Mouse (Mus musculus): ENCODE results near the gene C1qb. TPM values are rescaled to one million over a fixed set of nuclear protein-coding genes. Genes with fewer than 3 reads are reported as not detected.

Gene C1qb
- total RNA-seq, 1 experiment from 2014 or later, result 0.25 TPM

- ATAC-seq (replicated peaks in 1 of 2; ENCODE audit: insufficient read depth in 1 of 2, low FRiP score in 2 of 2, low TSS enrichment in 1 of 2, low read depth in 1 of 2, poor library complexity in 2 of 2, severe bottlenecking in 2 of 2), result no peak
These were observed 22.5 kb downstream of the C1qb start for GRCm38 (mm10) chr4:136863517-136863916.

GRCm38 (mm10) chr4:136862411-136862810 is 23.6 kb downstream of the C1qb start:
- no peak for ATAC-seq (replicated peaks in 1 of 2; ENCODE audit: insufficient read depth in 1 of 2, low FRiP score in 2 of 2, low TSS enrichment in 1 of 2, low read depth in 1 of 2, poor library complexity in 2 of 2, severe bottlenecking in 2 of 2)

- no peak for ATAC-seq (replicated peaks in 1 of 2; ENCODE audit: insufficient read depth in 1 of 2, low FRiP score in 2 of 2, low TSS enrichment in 1 of 2, low read depth in 1 of 2, poor library complexity in 2 of 2, severe bottlenecking in 2 of 2)
These were observed 24.2 kb downstream of the C1qb start for GRCm38 (mm10) chr4:136861806-136862205.

- ATAC-seq (replicated peaks in 1 of 2; ENCODE audit: insufficient read depth in 1 of 2, low FRiP score in 2 of 2, low TSS enrichment in 1 of 2, low read depth in 1 of 2, poor library complexity in 2 of 2, severe bottlenecking in 2 of 2), result no peak
These were observed 26.0 kb downstream of the C1qb start for GRCm38 (mm10) chr4:136860022-136860421.

GRCm38 (mm10) chr4:136855081-136855480 is 30.9 kb downstream of the C1qb start:
- ATAC-seq (replicated peaks in 1 of 2; ENCODE audit: insufficient read depth in 1 of 2, low FRiP score in 2 of 2, low TSS enrichment in 1 of 2, low read depth in 1 of 2, poor library complexity in 2 of 2, severe bottlenecking in 2 of 2), result no peak

GRCm38 (mm10) chr4:136852989-136853388 is 33.0 kb downstream of the C1qb start:
- peak in 1 of 2 experiments; percentile 46; a peak in 1 of 4 replicates for ATAC-seq (replicated peaks in 1 of 2; ENCODE audit: insufficient read depth in 1 of 2, low FRiP score in 2 of 2, low TSS enrichment in 1 of 2, low read depth in 1 of 2, poor library complexity in 2 of 2, severe bottlenecking in 2 of 2)

GRCm38 (mm10) chr4:136852119-136852518 is 33.9 kb downstream of the C1qb start:
- ATAC-seq (replicated peaks in 1 of 2; ENCODE audit: insufficient read depth in 1 of 2, low FRiP score in 2 of 2, low TSS enrichment in 1 of 2, low read depth in 1 of 2, poor library complexity in 2 of 2, severe bottlenecking in 2 of 2), result no peak

- ATAC-seq (replicated peaks in 1 of 2; ENCODE audit: insufficient read depth in 1 of 2, low FRiP score in 2 of 2, low TSS enrichment in 1 of 2, low read depth in 1 of 2, poor library complexity in 2 of 2, severe bottlenecking in 2 of 2), result no peak
These were observed 37.4 kb downstream of the C1qb start for GRCm38 (mm10) chr4:136848565-136848964.

GRCm38 (mm10) chr4:136847166-136847565 is 38.8 kb downstream of the C1qb start:
- no peak for ATAC-seq (replicated peaks in 1 of 2; ENCODE audit: insufficient read depth in 1 of 2, low FRiP score in 2 of 2, low TSS enrichment in 1 of 2, low read depth in 1 of 2, poor library complexity in 2 of 2, severe bottlenecking in 2 of 2)

GRCm38 (mm10) chr4:136842802-136843201 is 43.2 kb downstream of the C1qb start:
- ATAC-seq (replicated peaks in 1 of 2; ENCODE audit: insufficient read depth in 1 of 2, low FRiP score in 2 of 2, low TSS enrichment in 1 of 2, low read depth in 1 of 2, poor library complexity in 2 of 2, severe bottlenecking in 2 of 2), result no peak

GRCm38 (mm10) chr4:136842033-136842432 is 44.0 kb downstream of the C1qb start:
- ATAC-seq (replicated peaks in 1 of 2; ENCODE audit: insufficient read depth in 1 of 2, low FRiP score in 2 of 2, low TSS enrichment in 1 of 2, low read depth in 1 of 2, poor library complexity in 2 of 2, severe bottlenecking in 2 of 2), result peak; percentile 35 to 62

GRCm38 (mm10) chr4:136841056-136841455 is 44.9 kb downstream of the C1qb start:
- peak; percentile 80 to 84 for ATAC-seq (replicated peaks in 1 of 2; ENCODE audit: insufficient read depth in 1 of 2, low FRiP score in 2 of 2, low TSS enrichment in 1 of 2, low read depth in 1 of 2, poor library complexity in 2 of 2, severe bottlenecking in 2 of 2)

- no peak for ATAC-seq (replicated peaks in 1 of 2; ENCODE audit: insufficient read depth in 1 of 2, low FRiP score in 2 of 2, low TSS enrichment in 1 of 2, low read depth in 1 of 2, poor library complexity in 2 of 2, severe bottlenecking in 2 of 2)
These were observed 47.5 kb downstream of the C1qb start for GRCm38 (mm10) chr4:136838462-136838861.

- ATAC-seq (replicated peaks in 1 of 2; ENCODE audit: insufficient read depth in 1 of 2, low FRiP score in 2 of 2, low TSS enrichment in 1 of 2, low read depth in 1 of 2, poor library complexity in 2 of 2, severe bottlenecking in 2 of 2), result no peak
These were observed 48.0 kb downstream of the C1qb start for GRCm38 (mm10) chr4:136838026-136838425.

GRCm38 (mm10) chr4:136836387-136836931 is 49.5 kb downstream of the C1qb start:
- ATAC-seq (replicated peaks in 1 of 2; ENCODE audit: insufficient read depth in 1 of 2, low FRiP score in 2 of 2, low TSS enrichment in 1 of 2, low read depth in 1 of 2, poor library complexity in 2 of 2, severe bottlenecking in 2 of 2), result 0 out of 4 replicates have a peak, but pooled peaks of 1 of the 2 experiments have one; percentile 2

GRCm38 (mm10) chr4:136835621-136836386 is 50.2 kb downstream of the C1qb start, which contains the start of gene Ephb2:
Ephb2 (minus strand) TSS chr4:136835988.
- ATAC-seq (replicated peaks in 1 of 2; ENCODE audit: insufficient read depth in 1 of 2, low FRiP score in 2 of 2, low TSS enrichment in 1 of 2, low read depth in 1 of 2, poor library complexity in 2 of 2, severe bottlenecking in 2 of 2), result peak; percentile 41 to 53; a peak in 1 of 4 replicates

GRCm38 (mm10) chr4:136834815-136835620 is 51.0 kb downstream of the C1qb start:
- ATAC-seq (replicated peaks in 1 of 2; ENCODE audit: insufficient read depth in 1 of 2, low FRiP score in 2 of 2, low TSS enrichment in 1 of 2, low read depth in 1 of 2, poor library complexity in 2 of 2, severe bottlenecking in 2 of 2), result no peak

- no peak for ATAC-seq (replicated peaks in 1 of 2; ENCODE audit: insufficient read depth in 1 of 2, low FRiP score in 2 of 2, low TSS enrichment in 1 of 2, low read depth in 1 of 2, poor library complexity in 2 of 2, severe bottlenecking in 2 of 2)
These were observed 51.6 kb downstream of the C1qb start for GRCm38 (mm10) chr4:136834439-136834814.

Data from hematopoietic stem cell, adult 5-6 weeks (primary cell).